Mouse (Mus musculus) bone marrow macrophage, adult 2 months (primary cell): ENCODE results near the gene Por. TPM values are rescaled to one million over a fixed set of nuclear protein-coding genes. Genes with fewer than 3 reads are reported as not detected.

Source experiments
- H3K27ac ChIP-seq: 2 replicates; pipeline ENCODE4 v1.5.1; 2012; ENCODE audit warnings: low read depth, low read length; ENCODE audit not compliant: insufficient read depth
- H3K4me1 ChIP-seq: 2 replicates; pipeline ENCODE4 v1.6.1; 2012; ENCODE audit warnings: low read length; ENCODE audit not compliant: control insufficient read depth, insufficient read depth
- H3K4me3 ChIP-seq: 2 replicates; pipeline ENCODE4 v1.5.1; 2012; ENCODE audit warnings: mild to moderate bottlenecking, low read length, moderate library complexity; ENCODE audit not compliant: insufficient read depth
- CTCF ChIP-seq: IDR thresholded peaks from 2 replicates; pipeline ENCODE4 v1.5.1; 2012; ENCODE audit warnings: low read depth, mild to moderate bottlenecking, low read length, moderate library complexity
- POLR2A ChIP-seq: IDR thresholded peaks from 2 replicates; pipeline ENCODE4 v1.6.1; 2012; ENCODE audit warnings: mild to moderate bottlenecking, low read depth, low read length, borderline replicate concordance
- polyA plus RNA-seq: library from polyadenylated mRNA; stranded (reverse); fragments of >200 nt; gene quantifications from 2 replicates; pipeline ENCODE4 v1.2.4, GENCODE M21; 2012; ENCODE audit not compliant: missing spikeins, insufficient read depth, insufficient read length

The Por gene
- polyA plus RNA-seq, 1 experiment, result 83.9 TPM

DNA sequence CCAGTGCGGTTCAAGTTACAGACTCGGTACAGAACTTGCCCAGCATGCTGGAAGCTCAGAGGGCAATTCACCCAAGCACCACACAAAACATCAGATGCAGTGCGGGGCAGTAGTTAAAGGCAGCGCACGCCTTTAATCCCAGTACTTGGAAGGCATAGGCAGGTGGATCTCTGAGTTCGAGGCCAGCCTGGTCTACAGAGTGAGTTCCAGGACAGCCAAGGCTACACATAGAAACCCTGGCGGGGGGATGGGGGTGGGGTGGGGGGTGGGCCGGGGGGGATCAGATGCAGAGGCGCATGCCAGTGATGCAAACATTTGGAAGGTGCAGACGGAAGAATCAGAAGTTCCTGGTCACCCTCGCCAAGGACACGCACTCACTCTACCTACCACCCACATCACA is 74.9 kb downstream of the Por start:
- TF ChIP-seq POLR2A (no peak), CTCF (no peak)
- H3K4me1 ChIP-seq, result peaks cover 19% of the 10 kb centered on the region
- no peak overlapping the region; the same call in 1 of the 2 replicates for H3K4me3 ChIP-seq
- H3K27ac ChIP-seq, result peak overlapping the region; percentile 21; the same call in 1 of the 2 replicates

DNA sequence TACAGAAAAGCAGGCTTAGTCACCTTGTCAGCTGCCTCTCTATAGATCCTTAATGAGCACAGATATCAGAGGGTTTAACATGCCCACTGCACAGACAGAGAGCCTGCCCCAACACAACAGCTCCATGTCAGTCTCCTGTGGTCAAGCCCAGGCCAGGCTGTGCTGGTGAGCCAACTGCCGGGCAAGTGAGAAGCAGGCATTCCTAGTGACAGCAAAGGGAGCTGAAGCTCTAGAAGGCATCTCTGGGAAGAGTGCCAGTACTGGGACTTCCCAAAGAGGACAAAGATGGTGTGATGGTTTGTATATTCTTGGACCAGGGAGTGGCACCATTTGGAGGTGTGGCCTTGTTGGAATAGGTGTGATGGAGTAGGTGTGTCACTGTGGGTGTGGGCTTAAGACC is 81.2 kb downstream of the Por start:
- TF ChIP-seq CTCF (no peak), POLR2A (no peak)
- H3K4me3 ChIP-seq, result no peak overlapping the region
- H3K27ac ChIP-seq, result no peak overlapping the region
- H3K4me1 ChIP-seq, result no peaks in the 10 kb centered on the region

DNA sequence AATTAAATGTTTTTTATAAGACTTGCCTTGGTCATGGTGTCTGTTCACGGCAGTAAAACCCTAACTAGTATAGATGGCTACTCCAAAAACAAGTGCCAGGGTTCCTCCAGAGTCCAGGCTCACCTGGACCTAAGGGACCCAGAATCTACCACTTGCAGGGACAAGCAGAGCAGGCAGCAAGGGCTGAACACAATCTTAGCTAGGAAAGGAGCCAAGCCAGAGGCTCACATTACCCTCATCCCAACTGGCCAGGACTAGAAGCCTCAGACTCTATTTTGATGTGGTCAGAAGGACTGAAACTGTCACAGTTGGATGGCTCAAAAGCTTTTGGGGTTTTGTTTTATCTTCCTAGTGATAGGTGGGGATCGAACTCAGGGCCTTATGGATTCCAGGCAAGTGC is 81.8 kb downstream of the Por start:
- Histone ChIP-seq H3K4me3 (no peak overlapping the region), H3K27ac (no peak overlapping the region), H3K4me1 (no peaks in the 10 kb centered on the region)
- no peak for TF ChIP-seq POLR2A
- no peak for TF ChIP-seq CTCF

DNA sequence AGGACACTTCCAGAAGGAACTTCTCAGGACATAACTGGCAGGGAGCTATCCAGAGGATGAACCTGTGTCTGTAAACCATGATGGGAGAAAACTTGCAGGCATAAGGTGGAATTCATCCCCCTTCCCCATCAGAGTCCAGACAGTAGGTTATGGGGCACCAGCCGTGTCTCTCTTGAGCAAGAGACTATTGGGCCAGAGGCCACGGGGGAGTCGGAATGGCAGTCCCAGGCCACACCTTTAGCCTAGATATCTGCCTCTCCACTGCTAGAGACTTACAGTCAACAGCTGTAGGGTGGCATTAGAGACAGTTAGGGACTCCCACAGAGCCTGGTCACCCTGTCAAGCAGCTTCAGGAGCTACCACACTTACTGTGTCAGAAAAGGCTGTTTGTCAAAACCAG is 92.0 kb downstream of the Por start:
- Histone ChIP-seq H3K27ac (no peak overlapping the region), H3K4me3 (no peak overlapping the region), H3K4me1 (no peaks in the 10 kb centered on the region)
- TF ChIP-seq CTCF (no peak), POLR2A (no peak)

DNA sequence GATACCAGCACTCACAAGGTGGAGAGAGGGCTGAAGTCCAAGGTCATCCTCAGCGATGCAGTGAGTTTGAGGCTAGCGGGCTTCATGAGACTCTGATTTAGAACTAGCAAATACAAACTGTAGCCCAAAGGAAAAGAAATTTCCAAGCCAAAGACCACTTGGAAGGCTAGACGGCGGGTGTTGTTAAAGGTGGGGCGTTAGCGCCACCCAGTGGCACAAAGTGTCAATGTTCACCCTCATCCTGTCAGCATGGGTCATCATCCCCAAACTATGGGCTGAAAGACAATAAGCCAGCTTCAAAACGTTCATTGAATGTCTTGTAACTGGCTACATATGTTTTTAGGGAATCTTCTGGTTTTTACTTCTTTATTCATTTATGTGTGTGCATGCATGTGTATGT is 93.7 kb downstream of the Por start:
- Histone ChIP-seq H3K27ac (no peak overlapping the region), H3K4me3 (no peak overlapping the region), H3K4me1 (no peaks in the 10 kb centered on the region)
- no peak for TF ChIP-seq POLR2A
- peak; percentile 88 for TF ChIP-seq CTCF

DNA sequence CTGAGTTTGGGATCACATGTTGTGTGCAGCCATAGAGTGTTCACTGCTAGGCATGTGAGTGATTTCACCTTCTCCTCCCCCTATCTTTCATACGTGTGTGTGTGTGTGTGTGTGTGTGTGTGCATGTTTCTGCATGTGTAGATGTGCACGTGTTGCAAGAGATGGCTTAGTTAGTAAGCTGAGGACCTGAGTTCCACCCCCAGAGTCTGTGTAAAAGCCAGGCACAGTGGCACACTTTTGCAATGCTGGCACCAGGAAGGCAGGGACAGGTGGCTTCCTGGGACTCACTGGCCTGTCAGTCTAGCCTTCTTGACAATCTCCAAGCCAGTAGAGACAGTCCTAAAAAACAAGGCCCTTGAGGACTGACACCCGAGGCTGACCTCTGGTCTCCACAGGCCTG is 95.1 kb downstream of the Por start:
- TF ChIP-seq CTCF (no peak), POLR2A (no peak)
- no peak overlapping the region for H3K27ac ChIP-seq
- H3K4me1 ChIP-seq, result no peaks in the 10 kb centered on the region
- H3K4me3 ChIP-seq, result no peak overlapping the region

DNA sequence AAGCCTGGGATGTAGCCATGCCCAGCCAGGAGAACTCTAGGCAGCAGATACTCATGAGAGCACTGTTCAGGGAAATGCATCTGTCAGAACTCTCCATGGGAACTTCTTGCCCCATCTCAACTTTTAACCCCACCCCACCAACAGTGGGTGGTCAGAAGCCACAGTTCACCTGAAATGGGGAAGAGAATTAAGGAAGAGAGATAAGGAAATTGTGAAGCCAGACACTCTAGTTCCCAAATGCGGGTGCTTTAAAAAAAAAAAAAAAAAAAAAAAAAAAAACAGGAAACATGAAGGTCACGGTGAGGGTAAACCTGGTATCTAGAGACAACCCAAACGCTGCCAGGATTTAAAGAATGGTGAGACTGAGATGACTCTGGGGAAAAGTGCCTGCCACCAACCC is 102.7 kb downstream of the Por start:
- TF ChIP-seq CTCF (no peak), POLR2A (no peak)
- Histone ChIP-seq H3K4me1 (peaks cover 19% of the 10 kb centered on the region), H3K27ac (no peak overlapping the region), H3K4me3 (no peak overlapping the region)

DNA sequence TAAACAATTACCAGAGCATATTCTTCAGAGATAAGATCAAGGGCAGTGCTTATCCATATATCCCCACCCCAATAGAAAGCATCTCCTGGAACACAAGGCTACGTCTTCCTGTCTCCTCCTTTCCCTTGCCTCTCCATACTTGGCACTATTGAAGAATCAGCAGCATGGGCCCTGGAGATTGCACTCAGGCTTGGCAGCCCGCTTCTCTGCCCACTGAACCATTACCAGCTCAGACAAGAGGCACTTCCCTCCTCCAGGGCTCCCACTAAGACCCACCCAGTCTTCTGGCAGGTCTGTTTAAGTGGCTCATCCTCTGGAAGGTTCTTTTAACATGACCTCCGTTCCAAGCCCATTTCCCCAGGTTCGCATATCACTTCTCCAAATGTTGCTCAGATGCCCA is 106.7 kb downstream of the Por start:
- H3K4me3 ChIP-seq, result no peak overlapping the region
- H3K4me1 ChIP-seq, result peaks cover 38% of the 10 kb centered on the region
- no peak for TF ChIP-seq CTCF
- no peak for TF ChIP-seq POLR2A
- no peak overlapping the region for H3K27ac ChIP-seq

DNA sequence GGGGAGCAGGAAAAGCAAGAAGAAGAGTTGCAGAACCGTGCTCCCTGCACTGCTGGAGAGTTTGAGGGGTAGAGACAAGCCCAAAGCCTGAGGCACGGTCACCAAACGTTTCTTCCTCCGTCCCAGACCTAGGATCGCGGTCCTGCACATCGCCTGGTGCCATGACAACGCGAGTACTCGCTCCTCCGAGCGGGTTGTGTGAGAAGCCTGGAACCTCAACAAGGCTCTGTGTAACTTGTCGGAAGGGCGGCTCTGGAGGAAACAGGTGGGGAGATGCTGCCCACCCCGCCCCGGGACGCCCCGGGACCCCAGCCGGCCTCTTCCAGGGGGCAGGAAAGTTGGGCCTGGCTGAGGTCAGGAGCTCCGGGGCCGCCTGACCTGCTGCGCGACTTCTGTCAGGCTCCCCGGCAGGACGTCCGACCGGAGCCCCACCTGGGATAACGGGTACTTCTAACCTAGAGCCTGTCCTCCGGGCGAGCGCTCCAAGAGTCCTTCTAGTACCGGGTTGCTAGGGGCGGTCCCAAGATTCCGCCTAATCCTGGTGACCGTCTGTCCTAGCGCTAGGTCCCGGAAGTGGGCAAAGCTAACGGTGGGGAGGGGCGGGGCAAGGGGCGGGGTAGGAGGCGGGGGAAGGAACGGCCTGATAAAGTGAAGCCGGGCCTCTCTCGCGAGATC is 108.1 kb downstream of the Por start, which contains the start of gene Styxl1:
TSS of gene Styxl1 (minus strand) at position 590 of the 675 bp plus-strand sequence.
- peaks cover 31% of the 10 kb centered on the region for H3K4me1 ChIP-seq
- H3K4me3 ChIP-seq, result peak within 1 kb of the TSS; percentile 70
- TF ChIP-seq CTCF (no peak), POLR2A (no peak)
- peak within 1 kb of the TSS; percentile 84 for H3K27ac ChIP-seq

DNA sequence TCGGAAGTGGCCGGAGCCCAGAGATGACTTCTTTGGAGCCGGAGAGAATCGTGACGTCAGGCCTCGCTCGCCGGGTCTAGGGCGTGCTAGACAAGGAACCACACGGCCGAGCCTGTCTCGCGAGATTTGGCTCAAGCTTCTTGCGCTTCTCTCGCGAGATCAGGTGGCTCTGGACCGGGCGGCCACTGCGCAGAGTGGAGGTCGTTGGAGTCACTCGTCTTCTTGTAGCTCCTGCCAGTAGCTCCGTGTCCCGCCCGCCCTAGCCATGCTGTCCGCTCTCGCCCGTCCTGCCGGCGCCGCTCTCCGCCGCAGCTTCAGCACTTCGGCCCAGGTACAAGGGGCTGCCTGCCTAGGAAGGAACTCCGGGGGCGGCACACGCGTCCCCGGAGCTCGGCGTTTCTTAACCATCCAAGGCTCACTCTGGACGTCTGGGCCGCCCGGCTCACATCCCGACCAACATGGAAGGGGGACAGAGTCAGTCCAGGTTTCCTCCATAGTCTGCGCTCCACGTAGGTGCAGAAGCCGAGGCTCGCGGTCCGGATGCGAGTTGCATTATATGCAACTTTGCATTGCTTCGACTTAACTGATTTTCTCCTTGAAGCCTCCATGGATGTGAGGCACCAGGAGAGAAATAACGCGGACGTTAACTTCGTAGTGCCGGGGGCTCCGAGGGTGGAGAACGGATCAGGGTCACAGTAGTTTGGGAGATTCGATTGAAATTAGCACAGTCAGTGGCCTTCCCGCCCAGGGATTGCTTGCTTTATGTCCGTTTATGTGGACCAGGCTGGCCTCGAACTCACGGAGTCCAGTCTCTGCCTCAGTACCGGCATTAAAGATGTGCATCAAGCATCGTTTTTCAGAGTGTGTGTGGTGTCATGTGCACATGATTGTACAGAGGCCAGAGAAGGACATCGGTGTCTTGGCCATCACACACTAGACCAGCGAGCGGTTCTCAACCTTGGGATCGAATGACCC is 108.9 kb downstream of the Por start, which contains the start of gene Mdh2:
TSS of gene Mdh2 (plus strand) at position 10 of the 975 bp plus-strand sequence.
- peak within 1 kb of the TSS; percentile 84 for H3K27ac ChIP-seq
- no peak for TF ChIP-seq CTCF
- 0 out of 2 replicates have a peak, but pooled peaks have one; percentile 6 for TF ChIP-seq POLR2A
- H3K4me1 ChIP-seq, result peaks cover 31% of the 10 kb centered on the region
- H3K4me3 ChIP-seq, result peak within 1 kb of the TSS; percentile 70
